Mouse (Mus musculus) embryonic fibroblast, embryonic 13.5 days (primary cell): Measurements from ENCODE around the gene Nectin1.

ENCODE experiments used
- CTCF ChIP-seq: IDR thresholded peaks from 2 replicates; pipeline ENCODE4 v1.5.1; 2011; ENCODE audit warnings: mild to moderate bottlenecking, control low read depth, low read length, moderate library complexity, borderline replicate concordance; ENCODE audit not compliant: insufficient read depth
- POLR2A ChIP-seq: IDR thresholded peaks from 2 replicates; pipeline ENCODE4 v1.6.1; 2011; ENCODE audit warnings: low read depth, mild to moderate bottlenecking, control low read depth, low read length, moderate library complexity

- TF ChIP-seq CTCF (no peak), POLR2A (no peak)
Observed at GRCm38 (mm10) chr9:43774427-43774826, 30.6 kb downstream of the Nectin1 start.
